Comparison of ENCODE assay signal across 9 mouse cellular contexts in the genomic region with DNA sequence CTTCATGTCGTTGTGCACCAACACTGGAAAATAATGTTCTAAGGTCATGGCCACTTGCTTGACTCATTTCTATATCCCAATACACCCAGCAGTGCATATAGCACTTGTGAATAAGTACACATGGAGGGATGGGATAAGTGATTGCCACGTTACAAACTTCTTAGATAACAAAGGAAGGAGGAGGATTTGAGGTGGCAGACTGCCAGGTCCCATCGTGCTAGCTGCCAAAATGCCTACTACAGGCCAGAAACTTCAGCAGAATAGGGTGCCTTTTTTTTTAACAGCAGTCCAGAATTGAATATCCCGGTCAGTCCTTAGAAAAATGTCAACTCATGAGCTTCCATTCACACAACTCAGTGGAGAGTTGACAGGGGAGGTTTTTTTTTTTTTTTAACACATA.
DNase-seq lines count a peak whose midpoint lies in the region.
"Had no signal": no experiment of that assay in that cellular context is flagged by ENCODE, and none has a peak within 500 bp of the region (broad histone marks: within the 10 kb centered on the region; RNA-seq: fewer than 3 reads in every experiment).

No protein-coding gene starts in this region.

- peak; percentile 17 to 29 for DNase-seq in heart, adult 18-20 months
- no peak for DNase-seq in heart, postnatal 25 days (ENCODE audit: low spot score)
- peak; percentile 52 for DNase-seq in right cerebral cortex, postnatal 14 days
- DNase-seq in right cerebral cortex, postnatal 25 days: no peak
- peak; percentile 51 for DNase-seq in brain, adult 2 months (ENCODE audit: low read depth, low spot score)
- DNase-seq in skeletal muscle tissue, adult 2 months (ENCODE audit: low read depth, low spot score): peak; percentile 23
- DNase-seq in kidney, adult 9 months: no peak
- no peak for DNase-seq in B cell, adult 2 months
- DNase-seq: liver, postnatal 0 days had no signal

- intact Hi-C loops in heart, postnatal 25 days (cut with DNase I): no loop called here

Comparison
In these comparisons a context has a peak if more than half of its experiments do, and no peak if none do; other contexts are left out.
1. DNase-seq: peak in heart, adult 18-20 months (2 of 2), right cerebral cortex, postnatal 14 days (single experiment), brain, adult 2 months (single experiment) and skeletal muscle tissue, adult 2 months (single experiment); none in heart, postnatal 25 days (single experiment), right cerebral cortex, postnatal 25 days (single experiment), kidney, adult 9 months (single experiment) and B cell, adult 2 months (0 of 2).